Mouse (Mus musculus) neutrophil, adult 5-6 weeks (primary cell): ENCODE results near the gene Prlr. TPM values are rescaled to one million over a fixed set of nuclear protein-coding genes. Genes with fewer than 3 reads are reported as not detected.

Source experiments
- ATAC-seq: fragments of 151-379, 151-347 bp; 2 replicates; pipeline ENCODE4 v1.8.0; 2017; ENCODE audit warnings: mild to moderate bottlenecking, moderate TSS enrichment; ENCODE audit not compliant: insufficient number of reproducible peaks, poor library complexity, low FRiP score, severe bottlenecking; ENCODE audit errors: extremely low read depth
- total RNA-seq: library from RNA; stranded (forward); fragments of 200-1000 nt; gene quantifications from 2 replicates; pipeline ENCODE4 v1.2.3, GENCODE M21; 2017

The Prlr gene
- total RNA-seq, 1 experiment from 2014 or later = 0.12 TPM

DNA sequence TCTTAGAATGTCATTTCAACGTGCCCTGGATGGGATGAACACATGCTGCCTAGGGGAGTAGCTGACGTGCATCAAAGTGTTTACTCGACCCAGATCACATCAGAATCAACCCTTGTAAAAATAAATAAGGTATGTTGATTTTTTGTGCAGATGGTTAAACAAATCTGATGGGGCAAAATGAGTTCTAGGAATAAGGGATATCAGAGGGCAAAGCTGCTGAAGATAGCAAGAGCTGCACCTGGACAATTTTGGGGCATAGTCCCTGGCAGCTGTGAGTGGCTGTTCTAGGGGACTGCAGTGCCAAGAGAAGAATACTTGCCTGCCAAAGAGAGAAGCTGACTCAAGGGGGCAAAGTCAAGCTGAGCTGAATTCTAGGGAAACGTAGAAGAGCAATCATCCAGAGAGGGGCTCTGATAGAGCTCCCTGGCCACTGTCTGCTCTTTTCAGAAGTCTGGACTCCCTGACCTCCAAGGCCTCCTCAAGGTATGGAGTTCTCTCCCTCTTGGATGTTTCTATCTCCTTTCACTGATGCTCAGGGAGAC lies 46.6 kb downstream of the Prlr start:
- ATAC-seq = no peak

DNA sequence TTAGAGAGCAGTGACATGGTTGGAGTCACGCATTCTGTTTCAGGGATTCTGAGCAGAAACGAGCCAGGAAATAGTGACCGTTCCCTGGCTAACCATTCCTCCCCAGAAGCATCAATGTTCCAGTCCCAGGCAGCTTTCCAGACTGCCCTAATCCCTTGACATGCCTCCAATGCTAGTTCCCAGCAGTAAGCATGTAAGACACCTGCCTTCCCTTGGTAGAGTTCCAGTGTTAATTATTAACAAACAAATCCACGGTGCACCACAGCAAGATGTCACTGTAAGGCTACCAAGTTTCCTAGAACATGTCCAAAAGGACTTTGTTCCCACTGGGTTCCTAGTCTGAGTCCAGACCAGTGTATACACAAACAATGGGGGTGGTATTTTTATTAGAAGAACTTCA lies 48.7 kb downstream of the Prlr start:
- ATAC-seq = no peak

DNA sequence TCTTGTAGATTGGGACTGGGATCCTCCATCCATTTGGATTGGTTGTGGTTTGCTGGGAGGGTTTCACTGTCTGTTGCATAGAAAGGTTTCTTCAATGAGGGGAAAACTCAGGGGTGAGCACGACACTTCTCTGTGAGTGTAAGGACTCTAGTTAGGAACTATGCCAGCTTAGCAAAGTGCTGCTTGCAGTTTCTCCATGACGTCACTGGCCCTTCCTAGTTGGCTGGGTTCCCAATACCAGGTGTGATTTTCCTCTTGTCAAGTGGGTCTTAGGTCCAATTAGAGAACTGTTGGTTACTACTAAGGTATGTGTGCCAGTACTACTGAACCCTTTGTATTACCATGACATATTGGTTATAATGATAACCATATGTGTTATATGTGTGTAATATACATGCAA lies 51.6 kb downstream of the Prlr start:
- ATAC-seq = no peak

DNA sequence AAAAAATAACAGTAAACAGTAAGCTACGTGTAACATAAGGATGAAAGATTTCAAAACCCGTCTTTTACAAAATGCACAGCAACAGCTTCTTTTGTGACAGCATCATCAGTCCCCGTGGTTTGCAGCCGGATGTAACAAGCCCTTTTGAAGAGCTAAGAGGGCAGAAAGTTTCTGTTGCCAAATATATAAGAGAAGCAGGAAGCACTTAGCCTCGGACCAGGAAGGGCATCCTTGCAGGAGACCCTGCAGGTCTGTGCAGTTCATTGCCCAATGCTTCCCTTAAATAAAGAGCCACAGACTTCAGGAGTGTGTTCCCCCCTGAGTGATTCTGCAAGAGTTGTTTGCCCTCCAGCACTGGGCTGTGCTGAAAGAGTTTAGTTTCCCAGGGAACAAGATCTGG lies 58.9 kb downstream of the Prlr start:
- no peak for ATAC-seq

DNA sequence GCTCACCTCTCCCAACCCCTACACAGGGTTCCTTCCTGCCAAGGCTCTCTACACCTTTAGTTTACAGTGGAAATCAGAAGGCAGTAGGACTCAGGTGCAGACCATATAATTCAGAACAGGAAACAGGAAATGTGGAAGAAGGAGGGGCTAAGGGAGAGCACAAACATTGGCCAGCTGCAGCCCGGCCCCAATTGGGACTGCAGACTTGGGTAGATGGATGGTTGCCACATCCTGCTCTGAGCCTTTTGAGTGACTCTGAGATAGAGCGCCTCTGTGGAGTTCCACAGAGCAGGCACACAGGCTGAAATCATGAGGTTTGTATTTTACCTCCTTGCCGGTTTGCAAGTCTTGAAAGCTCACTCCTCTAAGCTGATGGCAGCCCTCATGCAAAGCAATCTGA lies 59.8 kb downstream of the Prlr start:
- 0 out of 2 replicates have a peak, but pooled peaks have one; percentile 26 for ATAC-seq

DNA sequence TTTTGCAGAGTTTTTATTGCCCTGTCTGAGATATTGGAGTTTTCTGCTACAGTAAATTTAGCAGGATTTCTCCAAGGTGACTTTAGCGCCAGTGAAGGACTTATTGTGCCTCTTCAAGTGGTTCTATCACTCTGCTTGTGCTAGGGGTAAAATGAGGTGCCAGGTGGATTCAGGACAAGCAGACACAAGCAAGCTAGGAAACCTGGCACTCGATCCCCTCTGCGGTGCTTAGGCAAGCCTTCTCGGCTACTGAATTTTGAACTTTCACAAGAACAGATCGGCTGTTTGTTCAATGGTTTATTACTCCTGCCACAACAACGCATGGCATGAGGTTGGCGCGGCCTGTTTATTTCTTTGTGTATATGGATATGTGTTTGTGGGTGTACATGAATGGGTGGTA lies 61.4 kb downstream of the Prlr start:
- ATAC-seq = no peak

DNA sequence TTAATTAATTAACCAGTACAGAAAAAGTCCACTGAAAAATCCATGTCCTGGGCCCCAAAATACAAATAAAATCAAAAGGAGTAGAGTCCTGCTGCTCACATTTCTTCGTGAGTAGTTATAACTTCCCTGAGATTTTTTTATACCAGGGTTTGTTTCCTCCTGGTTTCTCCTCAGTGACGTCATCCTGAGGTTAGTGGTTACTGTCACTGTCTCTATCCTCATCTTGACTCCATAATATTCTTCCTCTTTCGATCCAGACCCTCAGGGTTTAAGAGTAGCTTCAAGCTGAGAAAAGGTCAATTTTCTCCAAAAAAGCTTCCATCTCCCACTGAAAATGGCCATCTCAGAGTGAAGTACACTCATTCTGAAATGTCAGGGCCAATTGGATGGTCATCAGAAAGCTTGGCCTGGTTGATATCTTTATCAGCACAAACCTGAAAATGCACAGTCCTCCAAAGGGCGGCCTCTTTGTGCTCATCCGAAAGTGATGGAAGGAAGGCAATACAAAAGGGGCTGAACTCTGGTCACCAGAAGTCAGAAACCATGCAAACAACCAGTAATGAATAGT lies 63.3 kb downstream of the Prlr start:
- ATAC-seq = no peak

DNA sequence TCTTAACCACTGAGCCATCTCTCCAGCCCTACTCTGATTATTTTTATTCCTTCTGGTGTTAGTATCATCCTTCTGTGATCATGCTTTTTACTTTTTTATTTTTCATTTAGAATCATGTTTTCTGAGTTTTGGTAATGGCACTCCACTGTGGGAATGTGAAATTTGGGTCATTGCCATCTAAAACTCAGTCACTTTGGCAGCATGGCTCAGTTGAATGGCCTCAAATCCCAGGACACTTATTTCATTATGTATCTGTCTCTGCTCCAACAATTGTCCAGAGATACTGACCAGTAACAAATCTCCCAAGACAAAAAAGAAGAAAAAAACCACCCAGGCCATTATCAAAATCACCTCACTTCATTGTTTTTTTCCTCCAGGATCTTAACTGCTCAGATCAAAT lies 65.2 kb downstream of the Prlr start:
- no peak for ATAC-seq

DNA sequence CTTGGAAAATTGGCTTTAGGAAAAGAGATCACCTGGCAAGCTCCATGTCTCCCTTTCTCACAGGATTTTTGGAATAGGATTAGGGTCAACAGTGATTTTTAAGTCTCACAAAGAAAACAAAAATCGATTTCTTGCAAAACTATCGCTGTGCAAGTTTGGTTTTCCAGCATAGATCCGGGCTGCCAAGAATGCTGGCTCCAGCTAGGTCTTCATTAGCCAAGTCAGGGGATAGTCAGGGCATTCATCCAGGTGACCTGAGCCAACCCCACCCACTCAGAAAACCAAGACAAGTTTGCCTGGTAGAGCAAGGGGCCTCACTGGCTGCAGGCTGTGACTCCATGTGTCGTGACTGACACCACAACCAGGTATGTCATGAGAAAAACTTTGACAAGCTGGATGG lies 72.2 kb downstream of the Prlr start:
- no peak for ATAC-seq

DNA sequence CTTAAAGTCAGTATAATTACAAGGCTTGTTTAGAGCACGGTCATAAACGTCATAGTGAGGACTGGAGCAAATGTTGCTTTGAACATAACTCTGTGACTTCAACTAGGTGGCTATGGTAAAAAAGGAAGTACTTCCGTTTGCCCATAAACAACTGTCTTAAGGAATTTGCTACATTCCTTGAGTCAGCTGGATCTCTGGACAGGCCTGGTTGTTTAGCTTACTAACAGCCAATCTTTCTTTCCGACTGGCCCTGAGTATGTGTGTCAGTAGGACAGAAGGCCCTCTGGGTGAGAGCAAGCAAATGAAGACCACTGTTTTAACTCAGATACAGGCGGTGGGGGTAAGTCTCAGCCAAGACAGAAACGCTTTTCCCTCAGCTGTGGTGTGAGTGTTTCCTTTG lies 73.7 kb downstream of the Prlr start:
- no peak for ATAC-seq

DNA sequence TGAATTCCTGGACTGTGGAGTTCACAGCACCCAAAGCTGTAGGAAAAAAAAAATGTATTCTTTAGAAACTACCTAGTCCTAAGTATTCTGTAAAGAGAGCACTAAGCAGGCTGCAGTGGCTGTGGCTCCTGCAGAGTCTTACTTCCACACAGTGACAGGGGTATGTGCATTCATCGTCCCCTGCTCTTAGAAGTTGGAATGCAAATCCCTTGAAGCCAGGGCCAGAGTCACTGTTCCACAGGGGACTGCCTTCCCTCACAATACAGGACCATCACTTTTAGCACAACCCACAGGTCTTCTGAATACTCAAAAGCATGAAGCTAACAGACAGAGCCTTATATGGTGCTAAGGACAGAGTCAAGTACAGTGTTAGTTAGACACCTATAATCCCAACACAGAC lies 75.5 kb downstream of the Prlr start:
- ATAC-seq = no peak

DNA sequence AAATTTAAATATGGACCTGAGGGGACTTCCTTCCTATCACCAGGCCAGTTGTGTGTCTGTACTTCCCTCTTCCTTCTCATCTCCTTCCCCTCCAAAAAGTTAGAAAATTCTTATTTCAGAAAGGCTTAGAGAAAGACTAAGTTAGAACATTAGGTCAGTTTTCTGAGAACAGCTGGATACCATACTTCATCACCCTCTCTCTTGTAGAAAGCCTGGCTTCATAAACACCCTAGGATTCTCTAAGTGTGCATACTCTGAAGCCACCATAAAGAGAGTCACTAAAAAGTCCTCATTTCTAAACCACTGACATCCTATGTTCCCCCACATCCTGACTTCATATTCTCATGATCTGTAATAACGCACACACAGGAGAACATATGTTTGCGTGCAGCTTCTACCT lies 85.2 kb downstream of the Prlr start:
- ATAC-seq = no peak

DNA sequence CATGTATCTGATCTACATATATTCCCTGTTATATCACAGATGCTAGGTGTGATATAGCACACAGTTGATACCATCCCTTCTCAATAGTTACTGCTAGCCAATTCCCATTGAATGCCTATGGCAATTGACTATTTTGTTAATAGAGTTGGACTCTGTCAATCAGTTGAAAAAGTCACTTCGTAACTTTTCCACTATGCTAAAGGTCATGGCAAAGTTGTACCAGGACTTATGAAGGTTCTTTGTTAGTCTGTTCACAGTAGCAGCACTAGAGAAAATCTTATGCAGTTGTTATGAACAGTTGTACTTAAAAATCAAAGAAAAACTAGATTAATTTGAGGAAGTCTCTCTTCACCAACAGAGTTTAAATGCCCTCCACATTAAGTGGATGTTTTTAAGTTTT lies 85.6 kb downstream of the Prlr start:
- ATAC-seq = no peak

DNA sequence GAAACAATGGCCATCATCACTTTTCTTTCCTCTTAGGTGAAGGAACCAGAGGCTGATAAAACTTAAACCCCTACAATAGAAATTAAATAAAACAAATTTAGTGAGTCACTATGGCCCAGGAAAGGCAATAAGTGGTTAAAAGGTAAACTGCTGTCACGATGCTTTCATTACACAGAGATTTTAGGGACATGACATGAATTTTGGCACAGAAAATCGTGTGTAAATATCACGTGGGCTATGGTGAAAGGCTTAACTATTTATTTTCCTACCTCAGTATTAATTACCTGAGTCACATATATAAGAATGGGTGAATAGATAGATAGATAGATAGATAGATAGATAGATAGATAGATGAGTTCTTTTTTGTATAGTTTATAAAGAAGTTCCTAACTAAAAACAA lies 86.4 kb downstream of the Prlr start:
- ATAC-seq = no peak

DNA sequence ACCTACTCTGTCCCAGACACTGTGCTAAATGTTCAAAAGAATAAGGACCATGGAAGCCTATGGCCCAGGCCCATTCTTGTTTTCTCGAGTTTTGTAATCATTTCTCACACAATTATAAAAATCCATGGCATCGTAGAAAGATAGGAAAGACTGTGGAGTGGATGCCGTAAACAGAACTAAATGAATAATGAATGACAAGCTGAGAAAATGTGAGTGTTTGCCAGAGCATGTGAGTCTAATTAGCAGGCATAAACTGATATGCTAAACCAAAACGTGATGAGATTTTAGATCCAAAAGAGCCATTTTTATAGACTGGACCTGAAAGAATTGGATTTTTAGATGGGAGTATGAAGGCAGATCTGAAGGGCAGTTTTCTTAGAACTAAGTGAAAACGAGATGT lies 87.8 kb downstream of the Prlr start:
- no peak for ATAC-seq

DNA sequence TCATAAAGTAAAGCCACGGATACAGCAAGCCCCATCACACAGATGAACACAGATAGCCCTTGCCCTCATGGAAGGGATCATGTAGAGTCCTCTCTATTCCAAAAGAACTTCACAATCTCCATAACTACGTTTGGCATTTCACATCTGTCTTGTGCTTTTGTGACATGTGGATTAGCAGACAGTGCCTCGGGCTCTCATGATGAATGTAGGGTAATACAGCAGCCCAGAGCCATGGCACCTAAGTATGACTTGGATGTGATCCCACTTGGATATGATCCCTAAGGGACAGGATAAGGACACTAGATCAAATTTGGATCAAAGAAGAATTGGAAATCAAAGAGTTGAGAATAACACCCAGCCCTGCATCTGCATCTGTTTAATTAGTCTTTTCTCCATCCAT lies 90.2 kb downstream of the Prlr start:
- no peak for ATAC-seq

DNA sequence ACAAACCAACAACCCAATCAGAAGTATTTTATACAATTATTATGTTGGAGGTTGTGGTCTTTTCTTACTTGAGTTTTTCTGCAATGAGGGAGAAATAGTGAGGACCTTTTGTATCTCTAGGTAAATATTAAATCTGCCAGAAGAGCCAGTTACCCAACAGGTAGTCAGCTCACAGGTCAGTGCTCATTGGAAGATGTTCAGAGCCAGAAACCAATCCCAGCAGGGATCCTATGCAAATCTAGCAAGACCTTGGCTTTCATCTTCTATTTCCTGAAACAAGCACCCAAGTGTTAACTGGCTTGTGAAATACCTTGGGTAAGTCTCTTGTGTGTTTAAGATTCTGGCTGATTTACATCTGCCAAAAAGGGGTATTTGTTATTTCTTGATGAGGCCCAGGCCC lies 99.3 kb downstream of the Prlr start:
- ATAC-seq = no peak

DNA sequence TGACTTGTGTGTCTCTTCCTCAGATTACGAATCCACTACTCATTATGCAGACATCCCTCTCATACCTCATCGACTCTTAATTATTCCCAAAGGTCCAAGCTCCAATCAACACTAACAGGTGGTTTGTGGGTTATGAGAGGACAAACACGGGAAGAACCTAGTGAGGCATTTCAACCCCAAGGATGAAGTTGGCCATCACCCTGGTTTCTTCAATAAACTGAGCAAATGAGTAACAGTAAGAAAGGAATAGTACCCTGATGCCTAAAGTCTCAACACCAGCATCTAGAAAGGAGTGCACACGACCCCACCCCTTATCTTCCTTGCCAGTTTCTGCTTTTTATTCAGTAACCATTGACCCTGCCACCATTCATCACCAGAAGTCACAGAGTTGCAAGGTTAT lies 100.4 kb downstream of the Prlr start:
- no peak for ATAC-seq

DNA sequence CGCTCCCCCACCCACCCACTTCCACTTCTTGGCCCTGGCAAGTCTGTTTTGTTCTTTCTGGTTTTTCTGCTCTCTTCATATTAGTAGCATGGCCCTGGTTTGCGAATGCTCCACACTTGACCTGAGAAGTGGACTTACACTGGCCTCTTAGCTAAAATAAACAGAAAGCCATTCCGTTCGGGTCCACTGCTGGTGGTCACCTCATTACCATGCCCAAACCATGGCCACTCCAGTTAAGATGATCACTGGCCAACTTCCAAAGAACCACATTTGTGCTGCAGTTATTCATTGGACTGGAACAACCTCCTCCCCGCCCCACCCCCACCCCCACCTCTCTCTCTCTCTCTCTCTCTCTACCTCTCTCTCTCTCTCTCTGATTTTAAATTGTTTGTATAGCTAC lies 104.5 kb downstream of the Prlr start:
- no peak for ATAC-seq

DNA sequence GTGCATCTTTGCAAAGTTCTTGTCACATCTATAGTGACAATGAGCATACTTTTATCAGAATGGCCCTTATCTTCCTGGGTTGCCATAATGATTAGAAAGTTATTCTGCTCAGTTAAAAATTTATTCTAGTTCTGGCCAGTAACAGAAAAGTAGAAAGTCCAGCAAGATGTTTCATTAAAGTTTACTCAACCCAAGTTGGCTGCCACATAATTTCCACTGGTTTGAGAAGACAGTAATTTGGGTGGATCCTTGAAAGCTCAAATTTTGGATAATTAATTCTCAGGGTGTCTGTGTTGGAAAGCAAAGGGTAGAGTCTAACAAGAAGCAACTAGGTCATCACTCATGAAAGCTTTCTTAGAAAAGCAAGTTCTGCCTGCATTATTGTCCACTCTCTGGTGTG lies 106.6 kb downstream of the Prlr start:
- ATAC-seq = no peak

DNA sequence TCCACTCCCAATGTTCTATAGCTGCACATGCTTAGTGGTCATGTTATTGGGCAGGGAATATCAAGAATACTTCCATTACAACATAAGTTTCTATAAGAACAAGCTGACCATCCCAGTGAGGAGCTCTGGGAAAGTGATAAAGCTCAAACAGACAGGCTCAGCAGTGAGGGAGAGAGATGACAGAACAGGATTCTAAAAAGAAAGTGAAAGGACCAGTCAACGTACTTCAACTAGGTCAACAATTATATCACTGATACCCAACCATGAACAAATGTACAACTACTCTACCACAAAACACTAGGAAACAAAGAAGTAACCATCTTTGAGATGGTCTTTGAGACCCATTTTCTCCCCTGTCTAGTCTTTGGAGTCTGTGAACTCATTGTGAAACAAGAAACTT lies 119.5 kb downstream of the Prlr start:
- ATAC-seq = no peak
